Mouse (Mus musculus): ENCODE results near the gene Shroom1.

Gene Shroom1

DNA sequence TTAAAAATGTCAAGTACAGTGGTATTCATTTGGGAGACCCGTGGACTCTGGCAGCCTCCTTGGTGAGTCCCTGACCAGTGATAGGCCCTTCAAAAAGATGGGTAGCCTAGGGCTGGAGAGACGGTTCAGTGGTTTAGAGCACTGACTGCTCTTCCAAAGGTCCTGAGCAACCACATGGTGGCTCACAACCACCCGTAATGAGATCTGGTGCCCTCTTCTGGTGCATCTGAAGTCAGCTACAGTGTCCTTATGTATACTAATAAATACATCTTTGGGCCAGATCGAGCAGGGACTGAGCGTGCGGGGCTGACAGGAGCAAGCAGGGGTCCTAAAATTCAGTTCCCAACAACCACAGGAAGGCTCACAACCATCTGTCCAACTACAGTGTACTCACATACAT, 13.1 kb upstream of the Shroom1 start:
- in situ Hi-C loops (cut with MboI; ENCODE audit: unreplicated experiment in 2 of 2) = no loop called here

- in situ Hi-C loops (cut with MboI; ENCODE audit: unreplicated experiment in 2 of 2) = no loop called here
These were observed 11.4 kb upstream of the Shroom1 start for GRCm38 (mm10) chr11:53445562-53445961.

GRCm38 (mm10) chr11:53446183-53446582, 10.8 kb upstream of the Shroom1 start:
- in situ Hi-C loops (cut with MboI; ENCODE audit: unreplicated experiment in 2 of 2) = no loop called here

DNA sequence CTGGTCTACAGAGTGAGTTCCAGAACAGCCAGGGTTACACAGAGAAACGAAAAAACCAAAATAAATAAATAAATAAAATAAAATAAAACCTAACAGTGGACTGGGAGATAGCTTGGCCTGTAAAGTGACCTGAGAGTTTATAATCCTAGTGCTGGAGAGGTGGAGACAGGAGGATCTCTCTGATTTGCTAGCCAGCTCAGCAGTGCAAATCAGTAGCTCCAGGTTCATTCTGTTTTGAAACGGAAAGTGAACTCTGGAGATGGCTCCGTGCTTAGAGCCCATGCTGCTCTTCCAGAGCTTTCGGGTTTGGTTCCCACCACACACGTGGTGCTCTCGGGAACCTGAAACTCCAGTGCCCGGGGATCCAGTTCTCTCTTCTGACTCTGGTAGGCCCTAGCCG, 9.0 kb upstream of the Shroom1 start:
- in situ Hi-C loops (cut with MboI; ENCODE audit: unreplicated experiment in 2 of 2) = no loop called here

GRCm38 (mm10) chr11:53448529-53448928, 8.5 kb upstream of the Shroom1 start:
- in situ Hi-C loops (cut with MboI; ENCODE audit: unreplicated experiment in 2 of 2) = no loop called here

GRCm38 (mm10) chr11:53450070-53450705, 6.8 kb upstream of the Shroom1 start:
- in situ Hi-C loops (cut with MboI; ENCODE audit: unreplicated experiment in 2 of 2) = loop anchor here in 1 of 2 experiments (25.0 kb wide), 1 partner anchor 812 kb away; the partner anchor contains the start of gene Il3

GRCm38 (mm10) chr11:53451361-53451760, 5.6 kb upstream of the Shroom1 start:
- in situ Hi-C loops (cut with MboI; ENCODE audit: unreplicated experiment in 2 of 2) = loop anchor here in 1 of 2 experiments (25.0 kb wide), 1 partner anchor 811 kb away; the partner anchor contains the start of gene Il3

GRCm38 (mm10) chr11:53452396-53452795, 4.6 kb upstream of the Shroom1 start:
- in situ Hi-C loops (cut with MboI; ENCODE audit: unreplicated experiment in 2 of 2) = loop anchor here in 1 of 2 experiments (25.0 kb wide), 1 partner anchor 810 kb away; the partner anchor contains the start of gene Il3

GRCm38 (mm10) chr11:53453031-53453430, 4.0 kb upstream of the Shroom1 start:
- in situ Hi-C loops (cut with MboI; ENCODE audit: unreplicated experiment in 2 of 2) = loop anchor here in 1 of 2 experiments (25.0 kb wide), 1 partner anchor 809 kb away; the partner anchor contains the start of gene Il3

DNA sequence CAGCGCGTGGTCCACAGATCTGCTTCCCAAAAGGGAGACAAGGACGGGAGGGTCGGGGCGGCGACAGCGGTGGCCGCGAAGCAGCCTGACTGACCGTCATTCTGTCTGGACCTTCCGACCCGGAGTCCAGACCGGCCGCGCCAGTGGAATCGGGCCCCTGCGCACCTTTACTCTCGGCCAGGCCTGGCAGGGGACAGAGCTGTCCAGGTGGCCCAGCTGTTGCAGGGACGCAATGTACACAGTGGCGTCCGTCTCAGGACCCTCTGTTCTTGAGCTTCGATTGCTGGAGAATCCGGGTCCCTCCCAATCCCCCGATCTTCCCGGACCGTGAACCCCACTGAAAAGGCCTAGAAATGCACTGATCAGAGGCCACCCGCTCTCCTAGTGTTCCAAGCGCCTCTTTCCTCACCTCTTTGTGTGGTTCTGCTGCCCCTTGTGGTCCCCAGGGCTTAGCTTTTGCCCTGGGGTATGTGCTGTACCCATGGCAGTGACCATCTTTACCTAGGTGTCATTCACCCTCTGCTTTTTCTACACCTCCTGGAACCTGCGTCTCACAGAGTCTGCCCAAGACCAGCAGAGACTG, 458 bp downstream of the Shroom1 start:
- in situ Hi-C loops (cut with MboI; ENCODE audit: unreplicated experiment in 2 of 2) = loop anchor here in 1 of 2 experiments (25.0 kb wide), 1 partner anchor 805 kb away; the partner anchor contains the start of gene Il3

DNA sequence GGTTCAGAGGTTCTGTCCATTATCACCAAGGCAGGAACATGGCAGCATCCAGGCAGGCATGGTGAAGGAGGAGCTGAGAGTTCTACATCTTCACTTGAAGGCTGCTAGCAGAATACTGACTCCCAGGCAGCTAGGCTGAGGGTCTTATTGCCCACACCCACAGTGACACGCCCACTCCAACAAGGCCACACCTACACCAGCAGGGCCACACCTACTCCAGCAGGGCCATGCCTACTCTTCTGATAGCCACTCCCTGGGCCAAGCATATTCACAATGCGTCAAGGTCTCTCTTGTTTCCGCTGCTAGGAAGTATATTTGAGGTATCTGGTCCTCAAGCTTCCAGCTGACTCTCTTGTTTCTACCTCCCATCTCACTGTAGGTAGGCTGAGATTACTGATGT, 2.0 kb downstream of the Shroom1 start:
- in situ Hi-C loops (cut with MboI; ENCODE audit: unreplicated experiment in 2 of 2) = loop anchor here in 1 of 2 experiments (25.0 kb wide), 1 partner anchor 803 kb away; the partner anchor contains the start of gene Il3

- in situ Hi-C loops (cut with MboI; ENCODE audit: unreplicated experiment in 2 of 2) = loop anchor here (10.0 to 25.0 kb wide), 2 partner anchors 415 to 802 kb away; partner anchors contain the start of gene Il3 (in 1 of the 2)
These were observed 3.2 kb downstream of the Shroom1 start for GRCm38 (mm10) chr11:53460192-53460591.

- in situ Hi-C loops (cut with MboI; ENCODE audit: unreplicated experiment in 2 of 2) = loop anchor here (10.0 to 25.0 kb wide), 2 partner anchors 413 to 801 kb away; partner anchors contain the start of gene Il3 (in 1 of the 2)
These were observed 4.7 kb downstream of the Shroom1 start for GRCm38 (mm10) chr11:53461727-53462126.

GRCm38 (mm10) chr11:53463551-53464424, 6.8 kb downstream of the Shroom1 start:
- in situ Hi-C loops (cut with MboI; ENCODE audit: unreplicated experiment in 2 of 2) = loop anchor here (10.0 to 25.0 kb wide), 2 partner anchors 411 to 799 kb away; partner anchors contain the start of gene Il3 (in 1 of the 2)

GRCm38 (mm10) chr11:53466231-53466971, 9.4 kb downstream of the Shroom1 start:
- in situ Hi-C loops (cut with MboI; ENCODE audit: unreplicated experiment in 2 of 2) = loop anchor here (5.0 to 25.0 kb wide), 5 partner anchors 161 to 796 kb away; partner anchors contain the start of gene Il3 (in 1 of the 2)

DNA sequence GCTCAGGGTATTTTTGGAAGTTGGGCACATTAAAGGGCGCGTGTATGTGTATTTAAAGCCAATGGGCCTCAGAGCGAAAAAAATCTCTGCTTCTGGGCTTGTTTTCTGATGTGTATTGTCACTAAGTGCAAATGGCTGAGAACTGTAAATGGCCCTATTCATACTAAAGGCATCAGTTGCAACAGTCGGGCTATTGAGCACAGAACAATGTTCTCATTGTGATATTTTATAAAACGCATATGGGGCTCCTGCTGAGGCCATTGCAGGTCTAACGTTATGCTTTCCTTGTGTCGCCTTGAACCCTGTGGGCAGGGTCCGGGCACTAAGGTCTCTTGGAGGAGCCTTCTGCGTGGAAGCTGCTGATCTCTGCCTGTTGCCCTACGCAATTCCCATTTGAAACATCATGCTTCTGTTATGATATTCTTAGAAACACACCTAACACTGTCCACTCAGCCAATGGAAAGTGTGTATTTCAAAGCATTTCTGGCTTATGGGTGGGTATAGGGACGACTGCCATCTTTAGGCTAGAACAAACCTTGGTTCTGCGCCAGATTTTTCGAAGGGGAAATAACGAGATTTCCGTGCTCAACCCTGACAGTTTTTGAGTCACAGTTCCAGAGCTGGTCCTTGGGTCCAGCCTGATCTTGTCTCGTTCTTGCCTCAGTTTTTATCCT, 12.4 kb downstream of the Shroom1 start:
- in situ Hi-C loops (cut with MboI; ENCODE audit: unreplicated experiment in 2 of 2) = loop anchor here (5.0 to 25.0 kb wide), 5 partner anchors 158 to 793 kb away; partner anchors contain the start of gene Il3 (in 1 of the 2)

DNA sequence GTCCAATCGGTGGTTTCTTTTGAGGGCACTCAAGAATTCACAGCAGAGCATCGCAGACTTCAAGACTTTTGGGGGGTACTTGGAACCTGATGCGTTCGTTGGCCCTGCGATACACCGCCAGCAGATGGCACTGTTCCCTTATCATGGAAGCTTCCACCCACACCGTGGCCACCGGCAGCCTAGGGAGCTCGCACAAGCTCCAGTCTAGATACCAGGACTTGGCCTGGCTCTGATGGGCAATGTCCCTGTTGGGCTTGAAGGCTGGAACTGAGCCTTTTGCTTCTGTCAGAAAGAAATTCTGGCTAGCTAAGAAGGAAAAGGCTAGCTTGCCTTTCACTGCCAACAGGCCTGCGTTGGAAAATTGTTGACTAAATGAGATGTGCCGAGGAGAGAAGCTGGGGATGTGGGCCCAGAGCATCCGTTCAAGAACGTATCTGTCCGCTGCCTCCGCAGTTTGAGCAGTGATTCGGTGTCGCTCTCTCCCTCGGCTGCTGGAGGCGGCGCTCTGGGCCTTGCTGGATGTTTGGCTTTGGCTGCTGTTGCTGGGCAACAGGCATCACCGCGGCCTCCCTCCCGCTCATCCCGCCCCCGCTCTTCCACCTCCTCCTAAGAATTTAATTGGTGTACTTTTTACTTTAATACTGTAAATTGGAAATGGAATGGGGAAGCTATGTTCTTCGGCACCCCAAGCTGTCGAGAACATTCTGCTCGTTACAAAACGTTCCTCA, 13.1 kb downstream of the Shroom1 start, which contains the start of gene Gm9837:
Gm9837 (minus strand) TSS at position 512 of the 728 bp plus-strand sequence.
- in situ Hi-C loops (cut with MboI; ENCODE audit: unreplicated experiment in 2 of 2) = loop anchor here (5.0 to 25.0 kb wide), 5 partner anchors 157 to 792 kb away; partner anchors contain the start of gene Il3 (in 1 of the 2)

- in situ Hi-C loops (cut with MboI; ENCODE audit: unreplicated experiment in 2 of 2) = loop anchor here in 1 of 2 experiments (25.0 kb wide), 1 partner anchor 790 kb away; the partner anchor contains the start of gene Il3
These were observed 15.7 kb downstream of the Shroom1 start for GRCm38 (mm10) chr11:53472709-53473108.

Data from v-Abl transformed pro-B cells (cell line).